In the genomic region with DNA sequence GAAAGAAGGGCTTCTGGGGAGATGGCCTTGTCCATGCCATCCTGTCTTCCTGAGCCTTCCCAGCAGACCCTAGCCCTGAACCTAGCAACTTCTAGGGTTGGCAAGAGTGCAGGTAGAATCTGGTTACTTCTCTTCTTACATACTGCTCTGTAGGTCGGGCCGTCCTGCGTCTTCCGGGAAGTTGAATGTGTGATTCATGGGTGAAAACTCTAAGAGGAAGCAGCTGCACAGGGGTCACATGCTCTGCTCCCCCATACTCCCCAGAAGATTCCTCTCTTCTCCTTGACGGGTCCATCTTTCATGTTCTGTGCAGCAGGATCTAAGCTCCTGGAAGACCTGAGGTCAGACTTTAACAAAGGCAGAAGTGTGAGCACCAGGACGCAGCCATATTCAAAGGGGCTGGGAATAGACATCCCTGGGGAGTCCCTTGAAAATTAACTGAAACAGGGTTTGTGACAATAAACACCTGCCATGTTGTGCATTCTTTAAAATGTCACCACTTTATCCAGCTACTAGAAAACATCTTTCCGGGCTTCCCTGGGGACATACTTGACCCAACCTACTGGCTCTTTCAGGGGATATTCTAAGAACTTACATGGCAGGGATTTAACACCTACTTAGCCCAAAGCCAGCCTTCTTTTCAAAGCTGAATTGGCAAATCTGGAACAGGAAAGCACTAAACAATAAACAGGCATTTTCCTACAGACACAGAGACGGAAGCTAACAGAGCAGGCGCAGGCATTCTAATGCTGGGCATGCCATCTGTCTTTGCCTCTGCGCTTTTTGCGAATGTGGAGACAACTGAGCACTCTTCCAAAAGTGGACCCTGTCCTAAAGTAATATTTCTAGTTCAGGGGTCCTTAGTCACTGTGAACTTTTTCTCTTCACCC, we compare ENCODE assay signal across 9 mouse cellular contexts.
DNase-seq lines count a peak whose midpoint lies in the region; ATAC-seq lines count a peak whose summit lies in the region.
"Had no signal": no experiment of that assay in that cellular context is flagged by ENCODE, and none has a peak within 500 bp of the region (broad histone marks: within the 10 kb centered on the region; RNA-seq: fewer than 3 reads in every experiment).

No protein-coding gene starts in this region.

- ATAC-seq in kidney, embryonic 16.5 days (ENCODE audit: low FRiP score, low TSS enrichment), result no peak
- no peak for ATAC-seq in embryonic facial prominence, embryonic 15.5 days (ENCODE audit: insufficient number of reproducible peaks, low FRiP score, low TSS enrichment, low read depth)
- ATAC-seq in hindbrain, embryonic 13.5 days (ENCODE audit: low FRiP score), result peak; percentile 41; the same call in 1 of the 2 replicates
- ATAC-seq in neural tube, embryonic 12.5 days (ENCODE audit: low FRiP score, low read depth), result peak; percentile 13; the same call in 1 of the 2 replicates

- no peak for DNase-seq in kidney, adult 18-20 months
- DNase-seq in retina, embryonic 14.5 days (ENCODE audit: low spot score), result no peak
- DNase-seq in gastrocnemius, postnatal 25 days, result no peak
- no peak for DNase-seq in cerebellum, adult 11-12 months
- DNase-seq: cerebellum, adult 9-10 months had no signal

- WGBS in kidney, embryonic 16.5 days, result 63% methylated on average over 11 of the region's 11 CpGs
- WGBS in embryonic facial prominence, embryonic 15.5 days, result 70% methylated on average over 11 of the region's 11 CpGs
- 54% methylated on average over 11 of the region's 11 CpGs for WGBS in hindbrain, embryonic 13.5 days
- WGBS in neural tube, embryonic 12.5 days, result 60% methylated on average over 11 of the region's 11 CpGs

- H3K27me3 ChIP-seq in kidney, embryonic 16.5 days (ENCODE audit: insufficient read depth, low read length), result no peaks in the 10 kb centered on the region
- H3K27me3 ChIP-seq in embryonic facial prominence, embryonic 15.5 days, result no peaks in the 10 kb centered on the region
- H3K27me3 ChIP-seq in hindbrain, embryonic 13.5 days, result no peaks in the 10 kb centered on the region
- no peaks in the 10 kb centered on the region for H3K27me3 ChIP-seq in neural tube, embryonic 12.5 days (replicated peaks)

- H3K27ac ChIP-seq in kidney, embryonic 16.5 days (ENCODE audit: low read length), result peak overlapping the region; percentile 75
- H3K27ac ChIP-seq in embryonic facial prominence, embryonic 15.5 days (replicated peaks), result 0 out of 2 replicates have a peak overlapping the region, but pooled peaks have one; percentile 19
- peak overlapping the region; percentile 85 for H3K27ac ChIP-seq in hindbrain, embryonic 13.5 days
- peak overlapping the region; percentile 55 for H3K27ac ChIP-seq in neural tube, embryonic 12.5 days

- H3K36me3 ChIP-seq in kidney, embryonic 16.5 days (ENCODE audit: insufficient read depth, low read length), result no peaks in the 10 kb centered on the region
- no peaks in the 10 kb centered on the region for H3K36me3 ChIP-seq in embryonic facial prominence, embryonic 15.5 days
- no peaks in the 10 kb centered on the region for H3K36me3 ChIP-seq in hindbrain, embryonic 13.5 days
- no peaks in the 10 kb centered on the region for H3K36me3 ChIP-seq in neural tube, embryonic 12.5 days

- H3K4me3 ChIP-seq in kidney, embryonic 16.5 days (ENCODE audit: low read length), result no peak overlapping the region
- no peak overlapping the region for H3K4me3 ChIP-seq in embryonic facial prominence, embryonic 15.5 days (replicated peaks)
- no peak overlapping the region for H3K4me3 ChIP-seq in hindbrain, embryonic 13.5 days
- H3K4me3 ChIP-seq in neural tube, embryonic 12.5 days, result no peak overlapping the region

- H3K4me2 ChIP-seq in kidney, embryonic 16.5 days (replicated peaks; ENCODE audit: low read depth, low read length), result no peak overlapping the region
- H3K4me2 ChIP-seq in embryonic facial prominence, embryonic 15.5 days (replicated peaks), result no peak overlapping the region
- no peak overlapping the region for H3K4me2 ChIP-seq in hindbrain, embryonic 13.5 days
- no peak overlapping the region for H3K4me2 ChIP-seq in neural tube, embryonic 12.5 days (replicated peaks)

- H3K4me1 ChIP-seq in kidney, embryonic 16.5 days (ENCODE audit: insufficient read depth, low read length), result no peaks in the 10 kb centered on the region
- no peaks in the 10 kb centered on the region for H3K4me1 ChIP-seq in embryonic facial prominence, embryonic 15.5 days
- peaks cover 22% of the 10 kb centered on the region for H3K4me1 ChIP-seq in hindbrain, embryonic 13.5 days (replicated peaks)
- H3K4me1 ChIP-seq in neural tube, embryonic 12.5 days, result peaks cover 11% of the 10 kb centered on the region

- no peaks in the 10 kb centered on the region for H3K9me3 ChIP-seq in kidney, embryonic 16.5 days (ENCODE audit: low read length)
- no peaks in the 10 kb centered on the region for H3K9me3 ChIP-seq in embryonic facial prominence, embryonic 15.5 days (replicated peaks)
- no peaks in the 10 kb centered on the region for H3K9me3 ChIP-seq in hindbrain, embryonic 13.5 days
- no peaks in the 10 kb centered on the region for H3K9me3 ChIP-seq in neural tube, embryonic 12.5 days

- no peak overlapping the region for H3K9ac ChIP-seq in kidney, embryonic 16.5 days (replicated peaks; ENCODE audit: low read length)
- H3K9ac ChIP-seq in embryonic facial prominence, embryonic 15.5 days, result no peak overlapping the region
- no peak overlapping the region for H3K9ac ChIP-seq in hindbrain, embryonic 13.5 days
- H3K9ac ChIP-seq in neural tube, embryonic 12.5 days, result no peak overlapping the region

Comparison
In these comparisons a context has a peak if more than half of its experiments do, and no peak if none do; other contexts are left out.
1. ATAC-seq: peak in hindbrain, embryonic 13.5 days (single experiment) and neural tube, embryonic 12.5 days (single experiment); none in kidney, embryonic 16.5 days (single experiment) and embryonic facial prominence, embryonic 15.5 days (single experiment).
2. H3K27ac ChIP-seq: peak in every context shown above with its lines; median percentile 85 in hindbrain, embryonic 13.5 days; 75 in kidney, embryonic 16.5 days; 55 in neural tube, embryonic 12.5 days; 19 in embryonic facial prominence, embryonic 15.5 days.